Mouse (Mus musculus) midbrain, embryonic 12.5 days (tissue): ENCODE data around the gene Incenp. TPM values are rescaled to one million over a fixed set of nuclear protein-coding genes. Genes with fewer than 3 reads are reported as not detected.
"Not testable (repeated sequence)": the region's sequence is repeated elsewhere in the genome, so short reads cannot be mapped to it uniquely, and the experiment has no call there.

ENCODE experiments used
- ATAC-seq: fragments of 200-750 bp; cut with Nextera tagmentation; 2 replicates; pipeline ENCODE4 v1.8.0; 2017; ENCODE audit warnings: low read depth, moderate TSS enrichment, moderate library complexity; ENCODE audit not compliant: low FRiP score
- H3K27ac ChIP-seq: fragments of 300-500 bp; sonication (generic); replicated peaks from 2 replicates; pipeline ENCODE4 v1.5.1; 2016; ENCODE audit warnings: mild to moderate bottlenecking
- H3K27me3 ChIP-seq: fragments of 300-500 bp; sonication (generic); 2 replicates; pipeline ENCODE4 v1.6.1; 2016; ENCODE audit warnings: mild to moderate bottlenecking
- H3K36me3 ChIP-seq: fragments of 300-500 bp; sonication (generic); 2 replicates; pipeline ENCODE4 v1.6.1; 2016
- H3K4me1 ChIP-seq: fragments of 300-500 bp; sonication (generic); 2 replicates; pipeline ENCODE4 v1.6.1; 2016
- H3K4me2 ChIP-seq: fragments of 300-500 bp; sonication (generic); replicated peaks from 2 replicates; pipeline ENCODE4 v1.6.1; 2016; ENCODE audit warnings: mild to moderate bottlenecking, moderate library complexity
- H3K4me3 ChIP-seq: fragments of 300-500 bp; sonication (generic); 2 replicates; pipeline ENCODE4 v1.5.1; 2016; ENCODE audit warnings: mild to moderate bottlenecking
- H3K9ac ChIP-seq: fragments of 300-500 bp; sonication (generic); replicated peaks from 2 replicates; pipeline ENCODE4 v1.6.1; 2016; ENCODE audit warnings: mild to moderate bottlenecking, moderate library complexity
- H3K9me3 ChIP-seq: fragments of 300-500 bp; sonication (generic); 2 replicates; pipeline ENCODE4 v1.6.1; 2016; ENCODE audit warnings: mild to moderate bottlenecking
- WGBS: fragments of 180-500 bp; shearing (Covaris S2); methylation state at CpG from one replicate; pipeline ENCODE4 v1.1.7; 2016; 5-methylcytosine and 5-hydroxymethylcytosine counted together
- polyA plus RNA-seq: library from polyadenylated mRNA; unstranded; fragments of >200 nt; fragmentation: Nextera tagmentation; extraction: Ambion mirVana; gene quantifications from 2 replicates; pipeline ENCODE4 v1.2.1, GENCODE M21; 2016

The Incenp gene
- polyA plus RNA-seq, 1 experiment from 2014 or later, result 118 TPM

GRCm38 (mm10) chr19:9914346-9914745, 15.0 kb upstream of the Incenp start:
- Histone ChIP-seq H3K4me3 (no peak overlapping the region), H3K36me3 (no peaks in the 10 kb centered on the region), H3K4me2 (no peak overlapping the region), H3K9ac (no peak overlapping the region), H3K27ac (no peak overlapping the region), H3K27me3 (no peaks in the 10 kb centered on the region), H3K4me1 (no peaks in the 10 kb centered on the region), H3K9me3 (no peaks in the 10 kb centered on the region)
- WGBS, result 84% methylated on average over 3 of the region's 3 CpGs
- no peak for ATAC-seq

GRCm38 (mm10) chr19:9913784-9914183, 14.4 kb upstream of the Incenp start:
- Histone ChIP-seq H3K4me2 (no peak overlapping the region), H3K4me1 (no peaks in the 10 kb centered on the region), H3K9me3 (no peaks in the 10 kb centered on the region), H3K36me3 (no peaks in the 10 kb centered on the region), H3K9ac (no peak overlapping the region), H3K4me3 (no peak overlapping the region), H3K27me3 (no peaks in the 10 kb centered on the region), H3K27ac (no peak overlapping the region)
- no peak for ATAC-seq
- WGBS, result 88% methylated on average over 5 of the region's 5 CpGs

DNA sequence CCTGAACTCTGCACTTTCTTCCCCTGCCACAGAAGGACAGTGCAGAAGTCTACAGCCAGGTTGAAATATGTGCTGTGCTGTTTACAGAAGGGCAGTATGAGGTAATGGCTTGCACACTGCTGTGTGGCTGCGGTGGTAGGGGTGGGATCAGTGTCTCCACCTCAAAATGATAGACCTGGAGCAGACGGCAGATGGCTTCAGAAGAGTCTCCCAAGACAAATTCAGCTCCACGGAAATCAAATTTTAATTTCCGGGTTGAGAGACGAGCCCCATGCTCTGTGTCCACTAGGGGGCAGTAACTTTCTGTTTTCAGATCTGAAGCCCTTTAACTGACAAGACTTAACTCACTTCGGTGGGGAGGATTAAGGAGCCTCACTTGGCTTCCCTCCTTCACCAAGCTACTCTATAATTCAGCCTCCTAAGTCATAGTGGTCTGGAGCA, 12.0 kb upstream of the Incenp start:
- H3K9ac ChIP-seq, result no peak overlapping the region
- 20% methylated on average over 6 of the region's 6 CpGs for WGBS
- no peaks in the 10 kb centered on the region for H3K27me3 ChIP-seq
- H3K36me3 ChIP-seq, result no peaks in the 10 kb centered on the region
- H3K9me3 ChIP-seq, result no peaks in the 10 kb centered on the region
- no peaks in the 10 kb centered on the region for H3K4me1 ChIP-seq
- H3K4me3 ChIP-seq, result no peak overlapping the region
- no peak overlapping the region for H3K27ac ChIP-seq
- peak overlapping the region; percentile 27 for H3K4me2 ChIP-seq
- ATAC-seq, result peak; percentile 44; the same call in 1 of the 2 replicates

GRCm38 (mm10) chr19:9909351-9909750, 10.0 kb upstream of the Incenp start:
- H3K4me2 ChIP-seq, result no peak overlapping the region
- H3K4me1 ChIP-seq, result no peaks in the 10 kb centered on the region
- WGBS, result 84% methylated on average over 5 of the region's 5 CpGs
- H3K4me3 ChIP-seq, result no peak overlapping the region
- H3K27ac ChIP-seq, result no peak overlapping the region
- no peak for ATAC-seq
- no peak overlapping the region for H3K9ac ChIP-seq
- no peaks in the 10 kb centered on the region for H3K27me3 ChIP-seq
- no peaks in the 10 kb centered on the region for H3K36me3 ChIP-seq
- H3K9me3 ChIP-seq, result no peaks in the 10 kb centered on the region

DNA sequence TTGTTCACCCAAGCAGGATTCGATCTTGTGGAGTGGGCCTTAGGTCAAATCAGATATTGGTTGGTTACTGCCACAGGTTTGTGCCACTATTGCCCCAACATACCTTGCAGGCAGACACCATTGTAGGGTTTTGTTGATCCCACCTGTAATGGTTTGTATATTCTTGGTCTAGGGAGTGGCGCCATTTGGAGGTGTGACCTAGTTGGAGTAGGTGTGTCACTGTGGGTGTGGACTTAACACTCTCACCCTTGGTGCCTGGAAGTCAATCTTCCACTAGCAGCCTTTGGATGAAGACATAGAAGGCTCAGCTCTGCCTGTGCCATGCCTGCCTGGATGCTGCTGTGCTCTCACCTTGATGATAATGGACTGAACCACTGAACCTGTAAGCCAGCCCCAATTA, 1.3 kb upstream of the Incenp start:
- 93% methylated on average over 2 of the region's 2 CpGs for WGBS
- H3K27ac ChIP-seq, H3K9me3 ChIP-seq, H3K4me2 ChIP-seq, ATAC-seq, H3K9ac ChIP-seq, H3K27me3 ChIP-seq, H3K36me3 ChIP-seq, H3K4me3 ChIP-seq: not testable (repeated sequence)
- peaks cover 25% of the 10 kb centered on the region for H3K4me1 ChIP-seq

GRCm38 (mm10) chr19:9899780-9900146, 412 bp upstream of the Incenp start:
- Histone ChIP-seq H3K27ac (peak overlapping the region; percentile 84), H3K36me3 (peaks cover 8% of the 10 kb centered on the region), H3K4me1 (peaks cover 25% of the 10 kb centered on the region), H3K9ac (peak overlapping the region; percentile 44), H3K4me3 (peak overlapping the region; percentile 57), H3K4me2 (peak overlapping the region; percentile 58), H3K9me3 (no peaks in the 10 kb centered on the region), H3K27me3 (no peaks in the 10 kb centered on the region)
- ATAC-seq, result peak; percentile 79
- WGBS, result 9% methylated on average over 10 of the region's 10 CpGs

DNA sequence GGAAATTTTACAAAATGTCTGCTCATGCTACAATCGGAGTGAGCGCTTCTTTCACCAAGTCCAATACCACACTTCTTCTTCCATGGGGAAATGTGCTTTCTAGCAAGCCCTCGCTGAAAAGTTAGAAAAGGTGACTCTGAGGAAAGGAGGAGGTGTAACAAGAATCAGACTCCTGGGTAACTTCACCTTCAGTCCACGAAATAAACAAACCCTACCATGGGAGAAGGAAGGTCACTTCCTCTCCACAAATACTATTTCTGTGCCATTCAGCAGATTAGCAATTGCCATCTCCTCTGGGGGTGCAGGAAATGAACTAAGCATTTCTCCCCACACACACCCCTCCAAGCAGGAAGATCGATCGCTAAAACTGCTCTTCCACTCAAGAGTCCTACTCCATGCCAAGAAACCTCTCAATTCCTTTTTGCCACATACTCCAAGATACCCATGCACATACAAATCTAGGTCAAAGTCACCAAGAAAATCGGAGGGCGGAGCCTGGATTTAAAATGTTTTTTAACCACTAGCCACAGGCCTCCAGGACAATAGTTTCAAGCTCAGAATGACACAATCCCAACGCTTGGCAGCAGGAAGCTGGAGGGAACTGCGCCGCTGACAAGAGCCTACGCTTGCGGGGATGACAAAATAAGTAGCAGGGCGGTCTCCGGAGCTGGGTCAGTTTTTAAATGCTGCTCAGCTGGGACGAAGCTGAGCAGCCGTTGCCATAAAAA, 848 bp downstream of the Incenp start:
- WGBS, result 11% methylated on average over 17 of the region's 17 CpGs
- Histone ChIP-seq H3K9ac (peak overlapping the region; percentile 77), H3K27ac (peak overlapping the region; percentile 43), H3K4me1 (peaks cover 25% of the 10 kb centered on the region), H3K27me3 (no peaks in the 10 kb centered on the region), H3K4me2 (peak overlapping the region; percentile 82), H3K36me3 (peaks cover 20% of the 10 kb centered on the region), H3K4me3 (peak overlapping the region; percentile 57), H3K9me3 (no peaks in the 10 kb centered on the region)
- no peak for ATAC-seq

GRCm38 (mm10) chr19:9896067-9896466, 3.3 kb downstream of the Incenp start:
- Histone ChIP-seq H3K9ac (no peak overlapping the region), H3K4me1 (peaks cover 25% of the 10 kb centered on the region), H3K9me3 (no peaks in the 10 kb centered on the region), H3K36me3 (peaks cover 45% of the 10 kb centered on the region), H3K27ac (no peak overlapping the region), H3K27me3 (no peaks in the 10 kb centered on the region), H3K4me2 (no peak overlapping the region), H3K4me3 (no peak overlapping the region)
- no peak for ATAC-seq
- 83% methylated on average over 5 of the region's 5 CpGs for WGBS

DNA sequence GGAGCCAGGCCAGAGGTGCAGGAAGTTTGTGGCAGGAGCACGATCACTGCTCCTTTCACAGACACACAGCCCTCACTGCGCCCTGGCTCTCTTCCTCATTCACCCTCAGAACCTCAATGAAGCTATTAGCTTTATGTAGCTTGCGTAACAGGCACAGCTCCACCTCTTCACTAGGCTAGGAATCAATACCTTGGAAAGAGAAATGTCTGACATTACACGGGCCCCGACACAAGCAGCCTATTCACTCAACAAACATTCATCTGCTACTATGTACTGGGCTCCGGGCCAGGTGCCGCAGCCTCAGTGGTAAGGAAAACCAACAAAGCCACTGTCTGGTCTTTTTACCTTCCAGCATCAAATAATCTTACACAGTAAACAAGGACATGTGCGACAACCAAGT, 12.6 kb downstream of the Incenp start:
- Histone ChIP-seq H3K27me3 (no peaks in the 10 kb centered on the region), H3K4me1 (no peaks in the 10 kb centered on the region), H3K9me3 (no peaks in the 10 kb centered on the region), H3K36me3 (peaks cover 78% of the 10 kb centered on the region), H3K27ac (no peak overlapping the region), H3K4me2 (no peak overlapping the region), H3K4me3 (no peak overlapping the region), H3K9ac (no peak overlapping the region)
- no peak for ATAC-seq
- WGBS, result 95% methylated on average over 8 of the region's 8 CpGs

DNA sequence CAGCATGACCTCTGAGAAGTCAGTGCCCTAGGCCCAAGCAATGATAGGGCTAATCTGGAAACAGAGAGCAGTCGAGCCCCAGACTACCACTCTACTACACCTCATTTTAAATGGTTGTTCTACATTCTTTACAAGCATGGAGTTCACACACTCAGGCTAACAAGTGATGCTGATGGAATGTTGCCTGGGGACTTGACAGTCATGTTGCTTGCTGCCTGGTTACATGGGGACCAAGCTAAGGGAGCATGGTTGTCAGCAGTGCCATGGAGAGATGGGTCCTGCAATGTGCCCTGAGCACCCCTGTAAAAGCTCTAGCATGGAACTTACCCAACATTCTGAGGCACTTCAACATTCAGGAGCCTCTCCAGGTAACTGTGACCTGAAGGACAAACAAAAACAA, 13.0 kb downstream of the Incenp start:
- Histone ChIP-seq H3K4me3 (no peak overlapping the region), H3K36me3 (peaks cover 78% of the 10 kb centered on the region), H3K27ac (no peak overlapping the region), H3K4me1 (no peaks in the 10 kb centered on the region), H3K9me3 (no peaks in the 10 kb centered on the region), H3K9ac (no peak overlapping the region), H3K27me3 (no peaks in the 10 kb centered on the region), H3K4me2 (no peak overlapping the region)
- WGBS, result 94% methylated on average over 1 of the region's 1 CpGs
- ATAC-seq, result no peak

DNA sequence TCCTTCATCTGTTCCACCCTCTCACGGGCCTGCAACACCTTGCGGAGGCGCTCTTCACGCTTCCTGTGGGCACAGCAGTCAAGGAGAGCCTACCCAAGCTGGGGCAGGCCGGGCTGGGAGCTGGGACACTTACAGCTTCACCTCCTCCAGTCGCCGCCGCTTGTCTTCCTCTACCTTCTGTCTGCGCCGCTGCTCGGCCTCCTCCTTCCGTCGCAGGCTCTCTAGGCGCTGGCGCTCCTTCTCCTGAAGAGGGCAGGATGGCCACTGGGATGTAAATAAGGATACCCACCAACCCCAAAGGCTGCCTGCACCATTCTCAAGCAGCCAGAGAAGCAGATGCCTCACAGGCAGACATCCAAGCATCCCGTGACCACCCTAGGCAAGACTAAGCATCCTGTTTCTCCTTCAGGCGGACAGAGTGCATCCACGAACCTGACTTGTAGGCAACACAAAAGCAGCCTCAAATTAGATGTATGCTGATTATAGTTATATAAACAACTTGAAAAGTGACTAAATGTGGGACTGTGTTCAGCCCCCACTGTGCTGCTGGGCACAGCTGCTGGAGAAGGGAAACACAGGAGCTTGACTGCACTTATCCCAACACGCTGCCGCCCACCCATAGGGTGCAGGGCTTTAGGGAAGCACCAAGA, 21.0 kb downstream of the Incenp start:
- Histone ChIP-seq H3K9ac (no peak overlapping the region), H3K27me3 (no peaks in the 10 kb centered on the region), H3K4me1 (no peaks in the 10 kb centered on the region), H3K9me3 (no peaks in the 10 kb centered on the region), H3K4me2 (no peak overlapping the region), H3K36me3 (peaks cover 96% of the 10 kb centered on the region), H3K27ac (no peak overlapping the region), H3K4me3 (no peak overlapping the region)
- WGBS, result 96% methylated on average over 20 of the region's 20 CpGs
- ATAC-seq, result no peak

DNA sequence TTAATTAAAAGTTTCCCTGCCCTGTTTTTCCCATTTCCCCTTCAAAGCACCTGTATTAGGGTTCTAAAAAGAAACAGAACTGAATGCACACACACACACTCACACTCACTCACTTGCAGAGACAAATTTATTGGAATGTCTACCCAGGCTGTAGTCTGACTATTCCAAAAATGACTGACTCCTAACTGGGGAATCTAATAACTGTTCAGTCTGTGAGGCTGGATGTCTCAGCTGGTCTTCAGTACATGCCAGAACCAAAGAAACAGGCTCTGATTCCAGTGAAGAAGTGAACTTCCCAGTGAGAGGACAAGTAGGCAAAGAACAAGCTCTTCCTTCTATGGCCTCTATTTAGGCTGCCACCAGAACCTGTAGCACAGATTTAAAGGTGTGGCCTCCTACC, 33.9 kb downstream of the Incenp start:
- Histone ChIP-seq H3K4me3 (no peak overlapping the region), H3K9ac (no peak overlapping the region), H3K4me1 (no peaks in the 10 kb centered on the region), H3K27me3 (no peaks in the 10 kb centered on the region), H3K4me2 (no peak overlapping the region), H3K9me3 (no peaks in the 10 kb centered on the region), H3K27ac (no peak overlapping the region), H3K36me3 (no peaks in the 10 kb centered on the region)
- ATAC-seq, result no peak
